Mouse (Mus musculus): ENCODE results near the gene Wnt9a.

GRCm38 (mm10) chr11:59322988-59323387 lies 16.3 kb downstream of the Wnt9a start:
- TF ChIP-seq POLR2A (IDR thresholded peaks at IDR 0.05; ENCODE audit: borderline replicate concordance, insufficient read depth, low read length) (no peak), CTCF (IDR thresholded peaks at IDR 0.05; ENCODE audit: borderline replicate concordance, insufficient read depth, low read depth, low read length) (no peak)

Measured in cerebellum, adult 2 months (tissue).